Mouse (Mus musculus) heart, adult 2 months (tissue): ENCODE measurements around the gene Acacb. TPM values are rescaled to one million over a fixed set of nuclear protein-coding genes. Genes with fewer than 3 reads are reported as not detected.

Experiments
- DNase-seq, 2 experiments: peaks; one replicate each; pipeline ENCODE4 v3.0.0; 2021
- H3K27ac ChIP-seq: fragments of 200-600 bp; 2 replicates; pipeline ENCODE4 v1.8.1; 2022
- H3K27me3 ChIP-seq: fragments of 200-500 bp; 2 replicates; pipeline ENCODE4 v1.6.1; 2012; ENCODE audit warnings: mild to moderate bottlenecking, low read length, inconsistent platforms, mixed read lengths; ENCODE audit not compliant: control insufficient read depth, insufficient read depth
- H3K36me3 ChIP-seq: fragments of 200-500 bp; 2 replicates; pipeline ENCODE4 v1.6.1; 2012; ENCODE audit warnings: low read length, inconsistent platforms; ENCODE audit not compliant: control insufficient read depth, insufficient read depth
- H3K4me1 ChIP-seq: fragments of 200-500 bp; 2 replicates; pipeline ENCODE4 v1.6.1; 2011; ENCODE audit warnings: low read length; ENCODE audit not compliant: control insufficient read depth, insufficient read depth
- H3K4me3 ChIP-seq: fragments of 200-600 bp; 2 replicates; pipeline ENCODE4 v1.8.1; 2022
- H3K79me2 ChIP-seq: fragments of 200-500 bp; replicated peaks from 2 replicates; pipeline ENCODE4 v1.6.1; 2012; ENCODE audit warnings: mild to moderate bottlenecking, inconsistent platforms, low read length, moderate library complexity, mixed read lengths; ENCODE audit not compliant: control insufficient read depth, insufficient read depth
- H3K9ac ChIP-seq: fragments of 200-500 bp; 2 replicates; pipeline ENCODE4 v1.6.1; 2012; ENCODE audit warnings: low read depth, mild to moderate bottlenecking, control low read depth, inconsistent platforms, low read length, mixed read lengths
- CTCF ChIP-seq: fragments of 200-600 bp; IDR thresholded peaks from 2 replicates; pipeline ENCODE4 v1.8.1; 2022; ENCODE audit warnings: antibody characterized with exemption, mild to moderate bottlenecking, moderate library complexity
- EP300 ChIP-seq: fragments of 200-500 bp; IDR thresholded peaks from 2 replicates; pipeline ENCODE4 v1.6.1; 2011; ENCODE audit warnings: low read depth, low read length, control low read depth; ENCODE audit not compliant: insufficient read depth
- POLR2A ChIP-seq: fragments of 200-500 bp; IDR thresholded peaks from 2 replicates; pipeline ENCODE4 v1.6.1; 2011; ENCODE audit warnings: mild to moderate bottlenecking, low read depth, low read length, control low read depth; ENCODE audit not compliant: insufficient read depth
- WGBS: fragments of 180-500 bp; shearing (Covaris S2); methylation state at CpG from one replicate; pipeline ENCODE4 v1.1.7; 2018; 5-methylcytosine and 5-hydroxymethylcytosine counted together
- intact Hi-C: fragments of 180-260 bp; cut with DNase I; formaldehyde crosslinking; loops from one replicate; pipeline ENCODE4 v1.15.1; 2025
- polyA plus RNA-seq: library from polyadenylated mRNA; depleted of rRNA; stranded (reverse); fragments of >200 nt; gene quantifications from 2 replicates; pipeline ENCODE4 v1.2.3, GENCODE M21; 2012
- total RNA-seq, 2 experiments: library from RNA; stranded (reverse); gene quantifications; 2 replicates each; pipeline ENCODE4 v1.2.3; 2021

Acacb gene
- total and polyA plus RNA-seq, 3 experiments: 105 to 251 (median 205) TPM

- 22% methylated on average over 12 of the region's 12 CpGs for WGBS
- intact Hi-C loops: no loop called here
- Histone ChIP-seq H3K36me3 (no peaks in the 10 kb centered on the region), H3K9ac (no peak overlapping the region), H3K27ac (no peak overlapping the region), H3K4me3 (no peak overlapping the region), H3K4me1 (no peaks in the 10 kb centered on the region), H3K27me3 (peaks cover 14% of the 10 kb centered on the region), H3K79me2 (no peaks in the 10 kb centered on the region)
- no peak for DNase-seq
- TF ChIP-seq POLR2A (no peak), EP300 (no peak)
Measured at GRCm38 (mm10) chr5:114269984-114270383, 123.6 kb downstream of the Acacb start.

GRCm38 (mm10) chr5:114273693-114274402 is 127.5 kb downstream of the Acacb start, which contains the start of gene Foxn4:
TSS of gene Foxn4 (minus strand) at chr5:114273807.
- Histone ChIP-seq H3K36me3 (no peaks in the 10 kb centered on the region), H3K4me1 (no peaks in the 10 kb centered on the region), H3K4me3 (no peak within 1 kb of the TSS), H3K9ac (no peak within 1 kb of the TSS), H3K27ac (no peak within 1 kb of the TSS), H3K27me3 (peaks cover 21% of the 10 kb centered on the region), H3K79me2 (no peaks in the 10 kb centered on the region)
- DNase-seq: no peak
- 1% methylated on average over 56 of the region's 56 CpGs for WGBS
- TF ChIP-seq POLR2A (no peak), EP300 (no peak), CTCF (no peak)
- intact Hi-C loops: no loop called here

- Histone ChIP-seq H3K79me2 (no peaks in the 10 kb centered on the region), H3K4me3 (no peak overlapping the region), H3K4me1 (no peaks in the 10 kb centered on the region), H3K9ac (no peak overlapping the region), H3K36me3 (no peaks in the 10 kb centered on the region), H3K27me3 (peaks cover 21% of the 10 kb centered on the region), H3K27ac (no peak overlapping the region)
- no peak for DNase-seq
- 40% methylated on average over 8 of the region's 8 CpGs for WGBS
- TF ChIP-seq CTCF: no peak
- no peak for TF ChIP-seq POLR2A
- TF ChIP-seq EP300: no peak
- intact Hi-C loops: no loop called here
Measured at GRCm38 (mm10) chr5:114275339-114275738, 129.0 kb downstream of the Acacb start.

- intact Hi-C loops: no loop called here
- no peak for DNase-seq
- Histone ChIP-seq H3K9ac (no peak overlapping the region), H3K36me3 (no peaks in the 10 kb centered on the region), H3K27me3 (peaks cover 20% of the 10 kb centered on the region), H3K27ac (no peak overlapping the region), H3K79me2 (no peaks in the 10 kb centered on the region), H3K4me1 (no peaks in the 10 kb centered on the region), H3K4me3 (no peak overlapping the region)
- TF ChIP-seq POLR2A: no peak
- no peak for TF ChIP-seq EP300
- TF ChIP-seq CTCF: no peak
- 38% methylated on average over 16 of the region's 16 CpGs for WGBS
Measured at GRCm38 (mm10) chr5:114275991-114276390, 129.7 kb downstream of the Acacb start.

- no peak overlapping the region for H3K9ac ChIP-seq
- no peak for DNase-seq
- no peak overlapping the region for H3K27ac ChIP-seq
- H3K4me3 ChIP-seq: no peak overlapping the region
- no peaks in the 10 kb centered on the region for H3K4me1 ChIP-seq
- no peaks in the 10 kb centered on the region for H3K79me2 ChIP-seq
- intact Hi-C loops: no loop called here
- TF ChIP-seq EP300 (no peak), CTCF (no peak), POLR2A (no peak)
- no peaks in the 10 kb centered on the region for H3K36me3 ChIP-seq
- H3K27me3 ChIP-seq: peaks cover 7% of the 10 kb centered on the region; the same call in 1 of the 2 replicates
- 51% methylated on average over 12 of the region's 12 CpGs for WGBS
Measured at GRCm38 (mm10) chr5:114279382-114280143, 133.2 kb downstream of the Acacb start.

GRCm38 (mm10) chr5:114282346-114282745 is 136.0 kb downstream of the Acacb start:
- Histone ChIP-seq H3K27me3 (no peaks in the 10 kb centered on the region), H3K9ac (no peak overlapping the region), H3K79me2 (no peaks in the 10 kb centered on the region), H3K4me1 (no peaks in the 10 kb centered on the region), H3K4me3 (no peak overlapping the region), H3K27ac (no peak overlapping the region), H3K36me3 (no peaks in the 10 kb centered on the region)
- no peak for TF ChIP-seq CTCF
- TF ChIP-seq EP300: no peak
- TF ChIP-seq POLR2A: no peak
- intact Hi-C loops: no loop called here
- WGBS: 40% methylated on average over 6 of the region's 6 CpGs
- no peak for DNase-seq
